In the genomic region with DNA sequence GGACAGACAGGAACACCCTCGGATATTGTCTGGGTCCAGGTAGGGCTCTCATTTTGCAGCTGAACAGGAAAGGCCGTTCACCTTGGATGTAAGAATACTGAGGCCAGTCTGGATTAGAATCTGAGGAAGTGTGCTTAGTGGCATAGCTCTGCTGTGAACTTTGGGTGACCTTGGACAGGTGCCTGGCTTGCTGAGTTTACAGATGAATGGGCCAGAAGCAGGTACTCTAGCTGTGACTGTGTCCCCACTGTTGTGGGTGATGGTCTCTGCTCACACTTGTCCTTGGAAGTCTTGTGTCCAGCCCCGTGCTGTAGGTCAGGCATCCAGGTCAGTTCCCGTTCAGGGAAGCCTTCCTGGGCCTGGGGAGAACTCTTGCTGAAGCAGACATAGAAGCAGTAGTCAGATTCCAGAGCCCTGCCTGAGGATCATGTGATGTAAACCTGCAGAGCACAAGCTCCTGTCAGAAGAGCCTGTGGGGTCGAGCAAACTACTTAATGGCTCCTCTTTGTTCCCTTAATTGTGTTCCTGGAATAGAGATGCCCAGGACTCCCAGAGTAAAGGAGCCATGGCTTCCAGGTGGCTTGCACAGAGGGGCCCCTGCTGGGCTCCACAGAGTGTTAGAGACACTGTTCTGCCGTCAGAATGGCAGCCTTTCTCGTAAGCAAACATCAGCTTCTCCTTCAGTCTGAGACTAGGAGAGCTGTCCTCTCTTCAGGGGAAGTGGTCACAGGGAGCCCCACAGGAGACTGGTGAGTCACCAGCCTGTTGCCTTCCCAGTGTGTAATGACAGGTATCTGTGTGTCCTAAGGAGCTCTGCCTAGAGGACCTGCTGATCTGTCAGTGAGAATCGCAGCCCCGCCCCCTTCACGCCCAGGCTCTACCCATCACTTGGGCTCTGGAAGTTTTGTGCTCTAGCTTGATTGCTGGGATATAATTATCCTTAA, we compare ENCODE assay signal across 16 mouse cellular contexts.
A peak's percentile ranks its signal among the peaks of the same experiment; 100 is the strongest.
DNase-seq lines count a peak whose midpoint lies in the region; ATAC-seq and TF ChIP-seq lines count a peak whose summit lies in the region.
"Had no signal": no experiment of that assay in that cellular context is flagged by ENCODE, and none has a peak within 500 bp of the region (broad histone marks: within the 10 kb centered on the region; RNA-seq: fewer than 3 reads in every experiment).

No protein-coding gene starts in this region.

- H3K36me3 ChIP-seq in forebrain, embryonic 13.5 days (ENCODE audit: poor library complexity, severe bottlenecking), result peaks cover 73% of the 10 kb centered on the region
- H3K36me3 ChIP-seq in forebrain, embryonic 14.5 days (ENCODE audit: control insufficient read depth, insufficient read depth, low read length), result peaks cover 50% of the 10 kb centered on the region
- peaks cover 73% of the 10 kb centered on the region for H3K36me3 ChIP-seq in lung, embryonic 14.5 days (ENCODE audit: insufficient read depth)
- peaks cover 1% of the 10 kb centered on the region; the same call in 1 of the 2 replicates for H3K36me3 ChIP-seq in kidney, adult 2 months (ENCODE audit: control insufficient read depth, insufficient read depth, low read length)
- H3K36me3 ChIP-seq in macrophage (ENCODE audit: inconsistent target), result peaks cover 77% of the 10 kb centered on the region

- 0 out of 2 replicates have a peak overlapping the region, but pooled peaks have one; percentile 3 for H3K27ac ChIP-seq in forebrain, embryonic 13.5 days
- H3K27ac ChIP-seq in forebrain, embryonic 14.5 days (ENCODE audit: low read depth, low read length), result no peak overlapping the region
- H3K27ac ChIP-seq in lung, embryonic 14.5 days (ENCODE audit: low read depth), result 0 out of 2 replicates have a peak overlapping the region, but pooled peaks have one; percentile 3
- H3K27ac ChIP-seq in kidney, adult 2 months (ENCODE audit: insufficient read depth, low read depth, low read length), result peak overlapping the region; percentile 36; the same call in 1 of the 2 replicates
- 0 out of 2 replicates have a peak overlapping the region, but pooled peaks have one; percentile 12 for H3K27ac ChIP-seq in macrophage
- H3K27ac ChIP-seq: forebrain, embryonic 15.5 days; gastrocnemius, adult 2 months; neural tube, embryonic 15.5 days had no signal

- no peaks in the 10 kb centered on the region for H3K9me3 ChIP-seq in forebrain, embryonic 13.5 days (replicated peaks)
- no peaks in the 10 kb centered on the region for H3K9me3 ChIP-seq in forebrain, embryonic 14.5 days (replicated peaks; ENCODE audit: control insufficient read depth, low read length)
- no peaks in the 10 kb centered on the region for H3K9me3 ChIP-seq in lung, embryonic 14.5 days (ENCODE audit: low read depth, low read length)
- H3K9me3 ChIP-seq: forebrain, embryonic 15.5 days; neural tube, embryonic 15.5 days had no signal

- no peak overlapping the region for H3K4me3 ChIP-seq in forebrain, embryonic 13.5 days
- no peak overlapping the region for H3K4me3 ChIP-seq in forebrain, embryonic 14.5 days (ENCODE audit: low read depth, low read length)
- no peak overlapping the region for H3K4me3 ChIP-seq in lung, embryonic 14.5 days (ENCODE audit: low read depth, low read length)
- no peak overlapping the region for H3K4me3 ChIP-seq in lung, adult 2 months (replicated peaks; ENCODE audit: extremely low read depth, low read depth, low read length)
- H3K4me3 ChIP-seq in kidney, adult 2 months (ENCODE audit: insufficient read depth, low read depth, low read length), result no peak overlapping the region
- no peak overlapping the region for H3K4me3 ChIP-seq in macrophage (ENCODE audit: inconsistent target)
- H3K4me3 ChIP-seq: forebrain, embryonic 15.5 days; gastrocnemius, adult 2 months; neural tube, embryonic 15.5 days had no signal

- DNase-seq in forebrain, embryonic 14.5 days (ENCODE audit: low spot score), result no peak
- DNase-seq in lung, embryonic 14.5 days, result peak; percentile 33
- no peak for DNase-seq in lung, adult 2 months
- peak; percentile 66 for DNase-seq in kidney, adult 2 months
- no peak for DNase-seq in right cerebral cortex, postnatal 14 days
- DNase-seq in embryo, embryonic 10.5 days (ENCODE audit: low spot score), result no peak
- DNase-seq: cerebellum, postnatal 10 days; gastrocnemius, adult 2 months; heart, postnatal 10 days; lung, postnatal 36 days; right cerebral cortex, adult 18-20 months; thymus, adult 2 months had no signal

- no peaks in the 10 kb centered on the region for H3K27me3 ChIP-seq in forebrain, embryonic 13.5 days
- H3K27me3 ChIP-seq in forebrain, embryonic 14.5 days (replicated peaks; ENCODE audit: control insufficient read depth, insufficient read depth, low read length), result no peaks in the 10 kb centered on the region
- no peaks in the 10 kb centered on the region for H3K27me3 ChIP-seq in lung, embryonic 14.5 days (ENCODE audit: insufficient read depth, low read length)
- H3K27me3 ChIP-seq in kidney, adult 2 months (replicated peaks; ENCODE audit: control insufficient read depth, insufficient read depth, low read length), result no peaks in the 10 kb centered on the region
- H3K27me3 ChIP-seq: forebrain, embryonic 15.5 days; neural tube, embryonic 15.5 days had no signal

- WGBS in forebrain, embryonic 13.5 days, result 54% methylated on average over 10 of the region's 10 CpGs
- 50% methylated on average over 10 of the region's 10 CpGs for WGBS in forebrain, embryonic 14.5 days
- 53% methylated on average over 10 of the region's 10 CpGs for whole genome bisulfite sequencing in lung, embryonic 14.5 days
- 65% methylated on average over 10 of the region's 10 CpGs for WGBS in lung, adult 2 months
- WGBS in kidney, adult 2 months, result 56% methylated on average over 10 of the region's 10 CpGs
- WGBS in macrophage (ENCODE audit: missing documents), result 50% methylated on average over 10 of the region's 10 CpGs

- no peak for ATAC-seq in forebrain, embryonic 13.5 days
- ATAC-seq in forebrain, embryonic 14.5 days, result no peak
- no peak for ATAC-seq in lung, embryonic 14.5 days (ENCODE audit: insufficient read depth)
- ATAC-seq: forebrain, embryonic 15.5 days had no signal

- no peaks in the 10 kb centered on the region for H3K79me2 ChIP-seq in macrophage (ENCODE audit: inconsistent target)

- H3K9ac ChIP-seq in forebrain, embryonic 13.5 days, result no peak overlapping the region
- H3K9ac ChIP-seq in forebrain, embryonic 14.5 days (ENCODE audit: low read length), result no peak overlapping the region
- no peak overlapping the region for H3K9ac ChIP-seq in lung, embryonic 14.5 days
- H3K9ac ChIP-seq: forebrain, embryonic 15.5 days; neural tube, embryonic 15.5 days had no signal

- TF ChIP-seq CTCF in lung, embryonic 14.5 days (IDR thresholded peaks at IDR 0.05; ENCODE audit: low read depth), result no peak
- no peak for TF ChIP-seq CTCF in lung, adult 2 months (IDR thresholded peaks at IDR 0.05; ENCODE audit: insufficient read depth, low read length)
- TF ChIP-seq CTCF in kidney, adult 2 months (conservative IDR thresholded peaks at IDR 0.05; ENCODE audit: insufficient read depth, insufficient read length, low read depth, low read length), result no peak

- no peak for TF ChIP-seq POLR2A in lung, adult 2 months (IDR thresholded peaks at IDR 0.05; ENCODE audit: borderline replicate concordance, extremely low read depth, low read depth, low read length)
- no peak for TF ChIP-seq POLR2A in kidney, adult 2 months (IDR thresholded peaks at IDR 0.05; ENCODE audit: low read depth, low read length)

- H3K4me1 ChIP-seq in forebrain, embryonic 13.5 days, result no peaks in the 10 kb centered on the region
- H3K4me1 ChIP-seq in forebrain, embryonic 14.5 days (ENCODE audit: control insufficient read depth, insufficient read depth, low read length), result no peaks in the 10 kb centered on the region
- H3K4me1 ChIP-seq in lung, embryonic 14.5 days (ENCODE audit: insufficient read depth), result no peaks in the 10 kb centered on the region
- no peaks in the 10 kb centered on the region for H3K4me1 ChIP-seq in lung, adult 2 months (ENCODE audit: control insufficient read depth, insufficient read depth, low read length)
- H3K4me1 ChIP-seq in kidney, adult 2 months (ENCODE audit: control insufficient read depth, insufficient read depth, low read length), result peaks cover 4% of the 10 kb centered on the region; the same call in 1 of the 2 replicates
- H3K4me1 ChIP-seq: forebrain, embryonic 15.5 days; neural tube, embryonic 15.5 days had no signal

- no peak overlapping the region for H3K4me2 ChIP-seq in forebrain, embryonic 13.5 days
- no peak overlapping the region for H3K4me2 ChIP-seq in forebrain, embryonic 14.5 days (ENCODE audit: low read length)
- H3K4me2 ChIP-seq in lung, embryonic 14.5 days, result no peak overlapping the region
- H3K4me2 ChIP-seq: forebrain, embryonic 15.5 days; neural tube, embryonic 15.5 days had no signal

Comparison
In these comparisons a context has a peak if more than half of its experiments do, and no peak if none do; other contexts are left out.
1. DNase-seq: peak in lung, embryonic 14.5 days (single experiment) and kidney, adult 2 months (single experiment); none in forebrain, embryonic 14.5 days (single experiment), lung, adult 2 months (single experiment), right cerebral cortex, postnatal 14 days (single experiment) and embryo, embryonic 10.5 days (single experiment).